Mouse (Mus musculus): ENCODE measurements around the gene Fam78b.

DNA sequence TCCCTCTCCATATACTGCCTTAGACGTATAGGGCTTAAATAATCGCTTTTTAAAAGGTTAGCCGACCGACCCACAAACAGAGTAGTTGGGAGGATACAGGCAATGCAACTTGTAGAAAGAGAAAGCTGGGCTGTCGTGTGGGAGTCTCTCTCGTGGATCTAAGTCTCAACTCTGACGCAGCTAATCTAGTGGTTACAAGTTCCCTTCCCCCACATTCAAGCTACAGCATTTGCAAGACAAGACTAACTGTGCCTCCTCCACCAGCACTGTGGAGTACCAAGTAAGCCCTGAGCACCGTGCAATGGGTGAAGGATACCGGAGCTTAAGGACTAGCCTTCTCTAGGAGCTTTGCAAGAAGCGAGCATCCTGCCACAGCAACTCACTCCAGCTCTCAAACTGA, 64.8 kb downstream of the Fam78b start:
- no peak for TF ChIP-seq POLR2A (IDR thresholded peaks at IDR 0.05; ENCODE audit: borderline replicate concordance, extremely low read depth, low read depth, low read length)
- no peak for TF ChIP-seq CTCF (IDR thresholded peaks at IDR 0.05; ENCODE audit: insufficient read depth, low read length)

Data from lung, adult 2 months (tissue).